Mouse (Mus musculus) cortical plate, adult 2 months (tissue): ENCODE measurements at regions not wholly inside any gene's neighbourhood (a gene's known extent, or its start where the extent isn't known, plus 50 kb on each side); places are given as distances from the start of the nearest gene placed in this dataset.

ENCODE experiments used
- CTCF ChIP-seq: fragments of 200-500 bp; IDR thresholded peaks from 2 replicates; pipeline ENCODE4 v1.5.1; 2011; ENCODE audit warnings: mild to moderate bottlenecking, control low read depth, low read length; ENCODE audit not compliant: insufficient read depth; ENCODE audit errors: extremely low read depth
- POLR2A ChIP-seq: fragments of 200-500 bp; IDR thresholded peaks from 2 replicates; pipeline ENCODE4 v1.6.1; 2011; ENCODE audit warnings: mild to moderate bottlenecking, low read length, control low read depth; ENCODE audit not compliant: insufficient read depth; ENCODE audit errors: extremely low read depth

GRCm38 (mm10) chr13:99058131-99058970, 74.0 kb upstream of the 1700024P04Rik start:
- TF ChIP-seq CTCF (no peak), POLR2A (no peak)
